Mouse (Mus musculus): ENCODE results near the gene Lrrc4.

DNA sequence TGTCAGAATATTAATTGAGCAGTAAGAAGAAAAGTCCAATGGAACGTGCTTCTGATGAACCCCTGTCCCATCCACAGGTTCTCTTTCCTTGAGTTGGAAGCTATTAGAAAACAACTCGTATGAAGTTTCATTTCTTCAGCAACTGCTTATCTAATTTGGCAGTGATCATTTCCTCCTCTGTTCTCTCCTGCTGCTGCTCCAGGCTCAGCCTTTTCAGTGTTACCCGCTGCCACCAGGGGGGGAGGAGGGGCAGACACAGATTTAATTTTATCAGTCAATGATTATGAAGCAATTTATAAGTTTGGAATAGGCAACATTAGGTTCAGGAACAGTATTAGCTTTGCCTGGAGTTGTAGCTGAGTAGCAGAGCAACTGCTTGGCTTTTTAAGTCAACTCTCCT, 64.9 kb downstream of the Lrrc4 start:
- TF ChIP-seq FLI1 (IDR thresholded peaks at IDR 0.05; ENCODE audit: low read length) (no peak), GATA1 (IDR thresholded peaks at IDR 0.05; ENCODE audit: borderline replicate concordance, low read length) (no peak)
